Comparison of ENCODE assay signal across 8 mouse cellular contexts in the genomic region with DNA sequence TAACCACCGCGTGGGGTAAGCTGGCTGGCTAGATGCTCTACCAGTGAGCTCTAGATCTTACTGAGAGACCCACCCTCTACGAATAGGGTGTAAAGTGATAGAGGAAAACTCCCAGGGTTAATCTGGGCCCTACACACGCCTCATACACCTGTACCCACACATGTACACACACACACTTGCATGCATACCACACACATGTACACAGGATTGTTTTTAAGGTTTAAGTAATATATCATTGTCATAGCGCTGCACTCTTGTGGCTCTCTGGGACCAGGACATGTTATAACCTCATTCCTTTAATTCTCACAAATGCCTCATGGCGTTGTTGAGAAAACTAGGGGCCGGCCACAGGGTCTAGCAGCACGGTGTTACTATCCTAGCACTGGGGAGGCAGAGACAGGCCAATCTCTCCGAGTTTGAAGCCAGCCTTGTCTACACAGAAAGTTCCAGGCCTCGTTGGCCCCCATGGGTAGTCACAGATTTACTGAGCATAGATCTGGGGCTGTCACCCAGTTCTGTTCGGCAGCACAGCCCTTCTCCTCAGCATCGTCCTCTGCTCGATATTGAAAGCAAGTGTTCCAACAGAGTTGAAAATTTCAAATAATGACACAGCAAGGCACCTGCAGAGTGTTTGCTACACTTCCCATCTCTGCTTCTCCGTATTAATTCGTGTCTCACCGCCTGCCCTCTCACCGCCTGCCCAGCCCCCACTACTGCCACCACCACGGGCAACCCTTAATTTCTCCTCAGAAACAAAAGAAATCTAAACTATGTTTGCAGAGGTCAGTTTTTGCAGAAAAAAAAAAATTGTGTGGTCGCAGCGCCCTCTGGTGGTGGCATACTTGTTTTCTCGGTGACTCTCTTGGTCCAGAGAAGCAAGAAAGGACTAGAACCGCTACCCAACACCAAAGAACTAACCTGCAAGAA. TPM values are rescaled to one million over a fixed set of nuclear protein-coding genes. Genes with fewer than 3 reads are reported as not detected.
DNase-seq lines count a peak whose midpoint lies in the region; ATAC-seq and TF ChIP-seq lines count a peak whose summit lies in the region.

No protein-coding gene starts in this region.

- no peaks in the 10 kb centered on the region for H3K27me3 ChIP-seq in intestine, embryonic 15.5 days (replicated peaks)
- H3K27me3 ChIP-seq in limb, embryonic 12.5 days, result no peaks in the 10 kb centered on the region
- no peaks in the 10 kb centered on the region for H3K27me3 ChIP-seq in midbrain, postnatal 0 days (ENCODE audit: insufficient read depth, low read length)
- H3K27me3 ChIP-seq in stomach, embryonic 15.5 days (replicated peaks), result no peaks in the 10 kb centered on the region

- peak overlapping the region; percentile 35; the same call in 1 of the 2 replicates for H3K4me2 ChIP-seq in intestine, embryonic 15.5 days (replicated peaks)
- peak overlapping the region; percentile 41 for H3K4me2 ChIP-seq in limb, embryonic 12.5 days
- H3K4me2 ChIP-seq in midbrain, postnatal 0 days (ENCODE audit: low read depth, low read length, poor library complexity, severe bottlenecking), result peak overlapping the region; percentile 39
- peak overlapping the region; percentile 38 for H3K4me2 ChIP-seq in stomach, embryonic 15.5 days

- H3K9me3 ChIP-seq in intestine, embryonic 15.5 days, result no peaks in the 10 kb centered on the region
- H3K9me3 ChIP-seq in limb, embryonic 12.5 days, result no peaks in the 10 kb centered on the region
- no peaks in the 10 kb centered on the region for H3K9me3 ChIP-seq in midbrain, postnatal 0 days (ENCODE audit: low read length)
- H3K9me3 ChIP-seq in stomach, embryonic 15.5 days, result no peaks in the 10 kb centered on the region

- no peaks in the 10 kb centered on the region for H3K4me1 ChIP-seq in cortical plate, adult 2 months (ENCODE audit: control insufficient read depth, insufficient read depth, low read length)
- H3K4me1 ChIP-seq in intestine, embryonic 15.5 days (replicated peaks), result no peaks in the 10 kb centered on the region; the same call in 1 of the 2 replicates
- H3K4me1 ChIP-seq in limb, embryonic 12.5 days (replicated peaks), result 0 out of 2 replicates have a peak, but pooled peaks cover 2% of the 10 kb centered on the region
- no peaks in the 10 kb centered on the region for H3K4me1 ChIP-seq in midbrain, postnatal 0 days (ENCODE audit: insufficient read depth, low read length)
- H3K4me1 ChIP-seq in stomach, embryonic 15.5 days, result no peaks in the 10 kb centered on the region

- peak; percentile 28; the same call in 1 of the 2 replicates for ATAC-seq in intestine, embryonic 15.5 days
- ATAC-seq in limb, embryonic 12.5 days (ENCODE audit: insufficient number of reproducible peaks, insufficient read depth, low FRiP score, low TSS enrichment, low read depth), result no peak
- peak; percentile 34; the same call in 1 of the 2 replicates for ATAC-seq in midbrain, postnatal 0 days (ENCODE audit: low FRiP score)
- ATAC-seq in stomach, embryonic 15.5 days (ENCODE audit: insufficient read depth, low FRiP score, low read depth), result no peak; the same call in 1 of the 2 replicates

- TF ChIP-seq CTCF in cortical plate, adult 2 months (IDR thresholded peaks at IDR 0.05; ENCODE audit: extremely low read depth, insufficient read depth, low read length), result peak; percentile 69
- peak; percentile 89 for TF ChIP-seq CTCF in midbrain, postnatal 0 days (IDR thresholded peaks at IDR 0.05)

- no peak for TF ChIP-seq POLR2A in cortical plate, adult 2 months (IDR thresholded peaks at IDR 0.05; ENCODE audit: extremely low read depth, insufficient read depth, low read length)

- peak; percentile 69 for DNase-seq in A20 (ENCODE audit: low read depth, low spot score)
- peak; percentile 20 for DNase-seq in T-cell, adult 2 months (ENCODE audit: low spot score)
- DNase-seq in gastrocnemius, postnatal 10 days, result peak; percentile 80
- peak; percentile 81 for DNase-seq in midbrain, postnatal 0 days (ENCODE audit: low spot score)

- H3K36me3 ChIP-seq in intestine, embryonic 15.5 days, result no peaks in the 10 kb centered on the region
- H3K36me3 ChIP-seq in limb, embryonic 12.5 days, result no peaks in the 10 kb centered on the region
- 0 out of 2 replicates have a peak, but pooled peaks cover 4% of the 10 kb centered on the region for H3K36me3 ChIP-seq in midbrain, postnatal 0 days (ENCODE audit: insufficient read depth, low read length)
- no peaks in the 10 kb centered on the region for H3K36me3 ChIP-seq in stomach, embryonic 15.5 days

- WGBS in intestine, embryonic 15.5 days, result 52% methylated on average over 22 of the region's 22 CpGs
- WGBS in limb, embryonic 12.5 days, result 56% methylated on average over 22 of the region's 22 CpGs
- 44% methylated on average over 22 of the region's 22 CpGs for WGBS in midbrain, postnatal 0 days
- WGBS in stomach, embryonic 15.5 days, result 53% methylated on average over 22 of the region's 22 CpGs

- no peak overlapping the region for H3K9ac ChIP-seq in intestine, embryonic 15.5 days
- H3K9ac ChIP-seq in limb, embryonic 12.5 days (replicated peaks), result no peak overlapping the region
- no peak overlapping the region for H3K9ac ChIP-seq in midbrain, postnatal 0 days (replicated peaks; ENCODE audit: low read length, poor library complexity, severe bottlenecking)
- no peak overlapping the region for H3K9ac ChIP-seq in stomach, embryonic 15.5 days

- no peak overlapping the region for H3K27ac ChIP-seq in cortical plate, adult 2 months (ENCODE audit: insufficient read depth, low read length)
- H3K27ac ChIP-seq in intestine, embryonic 15.5 days, result no peak overlapping the region
- no peak overlapping the region for H3K27ac ChIP-seq in limb, embryonic 12.5 days
- H3K27ac ChIP-seq in midbrain, postnatal 0 days (ENCODE audit: low read depth, low read length), result no peak overlapping the region
- H3K27ac ChIP-seq in stomach, embryonic 15.5 days, result no peak overlapping the region

- H3K4me3 ChIP-seq in cortical plate, adult 2 months (ENCODE audit: insufficient read depth, low read length), result no peak overlapping the region
- H3K4me3 ChIP-seq in intestine, embryonic 15.5 days (replicated peaks), result no peak overlapping the region
- H3K4me3 ChIP-seq in limb, embryonic 12.5 days (replicated peaks), result no peak overlapping the region
- 0 out of 2 replicates have a peak overlapping the region, but pooled peaks have one; percentile 9 for H3K4me3 ChIP-seq in midbrain, postnatal 0 days (ENCODE audit: low read depth, low read length)
- H3K4me3 ChIP-seq in stomach, embryonic 15.5 days (replicated peaks), result no peak overlapping the region

RNA-seq across cellular contexts. Expression of gene Bcl10, which starts 17.5 kb away (rescaled TPM):
- 11.8 TPM in 2 replicates for polyA plus RNA-seq in cortical plate, adult 2 months (2012; rRNA removed)
- total RNA-seq in gastrocnemius, postnatal 10 days (2021), result 10 to 100 TPM; 17.3 to 17.4 TPM
- polyA plus RNA-seq in intestine, embryonic 15.5 days (2015; fragmentation: Nextera tagmentation; extraction: Ambion mirVana), result 48.6 and 51.1 TPM in 2 replicates
- 50.8 and 54.6 TPM in 2 replicates for polyA plus RNA-seq in limb, embryonic 12.5 days (2016; fragmentation: Nextera tagmentation; extraction: Ambion mirVana)
- 19.4 and 29.4 TPM in 2 replicates for total RNA-seq in midbrain, postnatal 0 days (2014; rRNA removed)
- polyA plus RNA-seq in midbrain, postnatal 0 days (2015; fragmentation: Nextera tagmentation; extraction: Ambion mirVana), result 33.2 and 33.3 TPM in 2 replicates
- polyA plus RNA-seq in stomach, embryonic 15.5 days (2015; fragmentation: Nextera tagmentation; extraction: Ambion mirVana), result 50.4 and 51.3 TPM in 2 replicates

RNA-seq across cellular contexts. Expression of gene 2410004B18Rik, which starts 32.7 kb away (rescaled TPM):
- polyA plus RNA-seq in cortical plate, adult 2 months (2012; rRNA removed), result 34.6 and 38.2 TPM in 2 replicates
- 10 to 100 TPM; 13.8 to 14.0 TPM for total RNA-seq in gastrocnemius, postnatal 10 days (2021)
- 48.9 and 55.7 TPM in 2 replicates for polyA plus RNA-seq in intestine, embryonic 15.5 days (2015; fragmentation: Nextera tagmentation; extraction: Ambion mirVana)
- polyA plus RNA-seq in limb, embryonic 12.5 days (2016; fragmentation: Nextera tagmentation; extraction: Ambion mirVana), result 47.4 and 55.2 TPM in 2 replicates
- 48.9 and 55.1 TPM in 2 replicates for total RNA-seq in midbrain, postnatal 0 days (2014; rRNA removed)
- polyA plus RNA-seq in midbrain, postnatal 0 days (2015; fragmentation: Nextera tagmentation; extraction: Ambion mirVana), result 83.8 and 87.3 TPM in 2 replicates
- polyA plus RNA-seq in stomach, embryonic 15.5 days (2015; fragmentation: Nextera tagmentation; extraction: Ambion mirVana), result 47.6 and 49.0 TPM in 2 replicates

Comparison
In these comparisons a context has a peak if more than half of its experiments do, and no peak if none do; other contexts are left out.
1. DNase-seq: peak in every context shown above with its lines; median percentile 81 in midbrain, postnatal 0 days; 80 in gastrocnemius, postnatal 10 days; 69 in A20; 20 in T-cell, adult 2 months.
2. ATAC-seq: peak in intestine, embryonic 15.5 days (single experiment) and midbrain, postnatal 0 days (single experiment); none in limb, embryonic 12.5 days (single experiment) and stomach, embryonic 15.5 days (single experiment).
3. Peak in every context shown above with its lines, with median percentiles within 50 percentile points of each other: H3K4me2 ChIP-seq.